Mouse (Mus musculus) right cerebral cortex, postnatal 4 days (tissue): ENCODE results near the gene Yars2.
"Not testable (repeated sequence)": the region's sequence is repeated elsewhere in the genome, so short reads cannot be mapped to it uniquely, and the experiment has no call there.

Source experiments
- DNase-seq: peaks from one replicate; pipeline ENCODE4 v3.0.0-alpha.2; 2022

Yars2 gene

GRCm38 (mm10) chr16:16302369-16303137 is at the start of gene Yars2:
Yars2 (plus strand) TSS chr16:16302965.
- peak; percentile 88 for DNase-seq

GRCm38 (mm10) chr16:16253326-16254074 is 49.3 kb upstream of the Yars2 start:
- DNase-seq, result peak; percentile 2

GRCm38 (mm10) chr16:16255217-16255616 is 47.5 kb upstream of the Yars2 start:
- DNase-seq, result no peak

- no peak for DNase-seq
Measured at GRCm38 (mm10) chr16:16255874-16256273, 46.9 kb upstream of the Yars2 start.

- DNase-seq, result no peak
Measured at GRCm38 (mm10) chr16:16256672-16257071, 46.1 kb upstream of the Yars2 start.

GRCm38 (mm10) chr16:16260882-16261281 is 41.9 kb upstream of the Yars2 start:
- no peak for DNase-seq

- DNase-seq, result no peak
Measured at GRCm38 (mm10) chr16:16261481-16261880, 41.3 kb upstream of the Yars2 start.

- DNase-seq, result no peak
Measured at GRCm38 (mm10) chr16:16262436-16262835, 40.3 kb upstream of the Yars2 start.

GRCm38 (mm10) chr16:16272978-16273377 is 29.8 kb upstream of the Yars2 start:
- DNase-seq, result no peak

- no peak for DNase-seq
Measured at GRCm38 (mm10) chr16:16273752-16274151, 29.0 kb upstream of the Yars2 start.

- DNase-seq, result peak; percentile 32
Measured at GRCm38 (mm10) chr16:16303138-16303827, 518 bp downstream of the Yars2 start.

GRCm38 (mm10) chr16:16303888-16304287 is 1.1 kb downstream of the Yars2 start:
- DNase-seq, result no peak

GRCm38 (mm10) chr16:16311319-16311718 is 8.6 kb downstream of the Yars2 start:
- no peak for DNase-seq

- no peak for DNase-seq
Measured at GRCm38 (mm10) chr16:16325775-16326336, 23.1 kb downstream of the Yars2 start.

GRCm38 (mm10) chr16:16346420-16346819 is 43.7 kb downstream of the Yars2 start:
- no peak for DNase-seq

- DNase-seq, result no peak
Measured at GRCm38 (mm10) chr16:16357908-16358307, 55.1 kb downstream of the Yars2 start.

- DNase-seq, result peak; percentile 91
Measured at GRCm38 (mm10) chr16:16358481-16359100, 55.8 kb downstream of the Yars2 start, which contains the start of gene Dnm1l. Dnm1l (minus strand) TSS chr16:16358959.

GRCm38 (mm10) chr16:16359101-16359482 is 56.3 kb downstream of the Yars2 start:
- DNase-seq, result not testable (repeated sequence)
